Mouse (Mus musculus) left cerebral cortex, adult 2 months (tissue): ENCODE data around the gene Lamb3. TPM values are rescaled to one million over a fixed set of nuclear protein-coding genes. Genes with fewer than 3 reads are reported as not detected.
A peak's percentile ranks its signal among the peaks of the same experiment; 100 is the strongest.

Experiments
- DNase-seq, 2 experiments: peaks; one replicate each; pipeline ENCODE4 v3.0.0; 2021 to 2022; ENCODE audit warnings: low spot score in 2 of 2, mixed read lengths in 1 of 2; ENCODE audit errors: extremely low spot score in 1 of 2
- H3K27ac ChIP-seq: fragments of 200-600 bp; 2 replicates; pipeline ENCODE4 v1.8.1; 2022
- H3K4me3 ChIP-seq: fragments of 200-600 bp; 2 replicates; pipeline ENCODE4 v1.8.1; 2022
- CTCF ChIP-seq: fragments of 200-600 bp; IDR thresholded peaks from 2 replicates; pipeline ENCODE4 v1.8.1; 2022; ENCODE audit warnings: antibody characterized with exemption, mild to moderate bottlenecking, moderate library complexity
- intact Hi-C: fragments of 180-260 bp; cut with DNase I; formaldehyde crosslinking; loops from one replicate; pipeline ENCODE4 v1.15.1; 2025
- total RNA-seq, 2 experiments: library from RNA; stranded (reverse); gene quantifications; 2 replicates each; pipeline ENCODE4 v1.2.3; 2021

Lamb3 gene
- total RNA-seq, 2 experiments from 2014 or later = 0.97 to 1.1 TPM

- no peak overlapping the region for H3K27ac ChIP-seq
- H3K4me3 ChIP-seq = no peak overlapping the region
- TF ChIP-seq CTCF = no peak
- no peak for DNase-seq
- intact Hi-C loops = no loop called here
These were observed 120.2 kb downstream of the Lamb3 start for GRCm38 (mm10) chr1:193327686-193328085.

- TF ChIP-seq CTCF = no peak
- H3K4me3 ChIP-seq = no peak overlapping the region
- no peak overlapping the region for H3K27ac ChIP-seq
- no peak for DNase-seq
- intact Hi-C loops = no loop called here
These were observed 122.1 kb downstream of the Lamb3 start for GRCm38 (mm10) chr1:193329557-193329956.

- intact Hi-C loops = loop anchor here (1.0 to 5.0 kb wide), 3 partner anchors 34 to 117 kb away; no protein-coding TSS in a partner anchor
- Histone ChIP-seq H3K27ac (no peak overlapping the region), H3K4me3 (no peak overlapping the region)
- peak; percentile 88 for TF ChIP-seq CTCF
- DNase-seq = peak; percentile 83 to 89
These were observed 122.7 kb downstream of the Lamb3 start for GRCm38 (mm10) chr1:193330172-193330571.

GRCm38 (mm10) chr1:193330626-193331025, 123.1 kb downstream of the Lamb3 start:
- no peak for TF ChIP-seq CTCF
- H3K4me3 ChIP-seq = no peak overlapping the region
- H3K27ac ChIP-seq = no peak overlapping the region; the same call in 1 of the 2 replicates
- intact Hi-C loops = loop anchor here (1.0 to 5.0 kb wide), 3 partner anchors 34 to 117 kb away; no protein-coding TSS in a partner anchor
- no peak for DNase-seq

GRCm38 (mm10) chr1:193332018-193332417, 124.5 kb downstream of the Lamb3 start:
- Histone ChIP-seq H3K4me3 (no peak overlapping the region), H3K27ac (0 out of 2 replicates have a peak overlapping the region, but pooled peaks have one; percentile 15)
- no peak for TF ChIP-seq CTCF
- no peak for DNase-seq
- intact Hi-C loops = loop anchor here (2.0 to 5.0 kb wide), 2 partner anchors 19 to 115 kb away; no protein-coding TSS in a partner anchor

GRCm38 (mm10) chr1:193332671-193333070, 125.2 kb downstream of the Lamb3 start:
- no peak for DNase-seq
- Histone ChIP-seq H3K4me3 (no peak overlapping the region), H3K27ac (0 out of 2 replicates have a peak overlapping the region, but pooled peaks have one; percentile 15)
- TF ChIP-seq CTCF = no peak; the same call in 1 of the 2 replicates
- intact Hi-C loops = loop anchor here (2.0 to 5.0 kb wide), 2 partner anchors 18 to 115 kb away; no protein-coding TSS in a partner anchor

GRCm38 (mm10) chr1:193333776-193334175, 126.3 kb downstream of the Lamb3 start:
- intact Hi-C loops = loop anchor here (2.0 to 5.0 kb wide), 2 partner anchors 17 to 114 kb away; no protein-coding TSS in a partner anchor
- H3K27ac ChIP-seq = peak overlapping the region; percentile 15; the same call in 1 of the 2 replicates
- no peak overlapping the region for H3K4me3 ChIP-seq
- DNase-seq = no peak
- TF ChIP-seq CTCF = no peak

GRCm38 (mm10) chr1:193334546-193334945, 127.0 kb downstream of the Lamb3 start:
- no peak for DNase-seq
- intact Hi-C loops = loop anchor here (5.0 kb wide), 1 partner anchor 113 kb away; no protein-coding TSS in a partner anchor
- no peak overlapping the region for H3K4me3 ChIP-seq
- peak overlapping the region; percentile 15; the same call in 1 of the 2 replicates for H3K27ac ChIP-seq
- TF ChIP-seq CTCF = no peak

GRCm38 (mm10) chr1:193336122-193337017, 128.9 kb downstream of the Lamb3 start:
- intact Hi-C loops = no loop called here
- DNase-seq = no peak
- Histone ChIP-seq H3K4me3 (no peak overlapping the region), H3K27ac (no peak overlapping the region)
- no peak for TF ChIP-seq CTCF

- no peak for DNase-seq
- Histone ChIP-seq H3K4me3 (no peak overlapping the region), H3K27ac (no peak overlapping the region)
- TF ChIP-seq CTCF = no peak
- intact Hi-C loops = no loop called here
These were observed 129.5 kb downstream of the Lamb3 start for GRCm38 (mm10) chr1:193337018-193337321.

GRCm38 (mm10) chr1:193337787-193338310, 130.3 kb downstream of the Lamb3 start:
- intact Hi-C loops = no loop called here
- Histone ChIP-seq H3K4me3 (no peak overlapping the region), H3K27ac (no peak overlapping the region)
- TF ChIP-seq CTCF = no peak
- DNase-seq = no peak

GRCm38 (mm10) chr1:193338363-193338995, 131.0 kb downstream of the Lamb3 start:
- Histone ChIP-seq H3K4me3 (no peak overlapping the region), H3K27ac (peak overlapping the region; percentile 59)
- intact Hi-C loops = no loop called here
- no peak for TF ChIP-seq CTCF
- DNase-seq = peak; percentile 65 to 71
